Mouse (Mus musculus): Measurements from ENCODE around the gene Paics. TPM values are rescaled to one million over a fixed set of nuclear protein-coding genes. Genes with fewer than 3 reads are reported as not detected.

Paics gene
- polyA plus RNA-seq, 1 experiment from 2014 or later, result 216 TPM

- ATAC-seq (ENCODE audit: low read depth) (no peak), DNase-seq (no peak)
- H3K9ac ChIP-seq, result no peak overlapping the region
- peaks cover 43% of the 10 kb centered on the region for H3K4me1 ChIP-seq (replicated peaks)
- H3K36me3 ChIP-seq, result no peaks in the 10 kb centered on the region
- 53% methylated on average over 3 of the region's 3 CpGs for WGBS (ENCODE audit: insufficient replicate concordance)
- no peak overlapping the region for H3K4me2 ChIP-seq
- H3K27ac ChIP-seq, result no peak overlapping the region
- H3K27me3 ChIP-seq, result 0 out of 2 replicates have a peak, but pooled peaks cover 6% of the 10 kb centered on the region
- H3K9me3 ChIP-seq (replicated peaks), result no peaks in the 10 kb centered on the region
- H3K4me3 ChIP-seq (replicated peaks), result no peak overlapping the region
Observed at GRCm38 (mm10) chr5:77013171-77013570, 62.1 kb downstream of the Paics start.

GRCm38 (mm10) chr5:77015544-77016482 is 64.7 kb downstream of the Paics start, which contains the start of gene Thegl:
Gene Thegl, plus strand, starts transcription at chr5:77016023.
- ATAC-seq (ENCODE audit: low read depth) (peak; percentile 97), DNase-seq (peak; percentile 89)
- H3K27me3 ChIP-seq, result 0 out of 2 replicates have a peak, but pooled peaks cover 6% of the 10 kb centered on the region
- H3K4me1 ChIP-seq (replicated peaks), result peaks cover 36% of the 10 kb centered on the region
- H3K4me2 ChIP-seq, result peak within 1 kb of the TSS; percentile 69
- H3K27ac ChIP-seq, result no peak within 1 kb of the TSS
- WGBS (ENCODE audit: insufficient replicate concordance), result 14% methylated on average over 57 of the region's 57 CpGs
- peak within 1 kb of the TSS; percentile 53 for H3K4me3 ChIP-seq (replicated peaks)
- no peaks in the 10 kb centered on the region for H3K9me3 ChIP-seq (replicated peaks)
- peak within 1 kb of the TSS; percentile 26 for H3K9ac ChIP-seq
- no peaks in the 10 kb centered on the region for H3K36me3 ChIP-seq

Other genes starting within 250 kb of the Paics start
- 6.4 and 10.1 TPM in 2 replicates for gene Aasdh, start 45.8 kb upstream of the Paics start, polyA plus RNA-seq (2015; fragmentation: Nextera tagmentation; extraction: Ambion mirVana)
- gene Ppat, start 271 bp downstream of the Paics start, polyA plus RNA-seq (2015; fragmentation: Nextera tagmentation; extraction: Ambion mirVana), result 38.5 and 45.7 TPM in 2 replicates
- gene Srp72, start 23.4 kb downstream of the Paics start, polyA plus RNA-seq (2015; fragmentation: Nextera tagmentation; extraction: Ambion mirVana), result 54.6 and 55.9 TPM in 2 replicates
- 0.32 TPM in 1 of 2 replicates, not detected in the other for gene Arl9, start 52.7 kb downstream of the Paics start, polyA plus RNA-seq (2015; fragmentation: Nextera tagmentation; extraction: Ambion mirVana)
- gene Thegl, start 64.7 kb downstream of the Paics start, polyA plus RNA-seq (2015; fragmentation: Nextera tagmentation; extraction: Ambion mirVana), result 0.38 and 0.40 TPM in 2 replicates
- 0.14 TPM in 1 of 2 replicates, not detected in the other for gene Hopx, start 163.8 kb downstream of the Paics start, polyA plus RNA-seq (2015; fragmentation: Nextera tagmentation; extraction: Ambion mirVana)

All from liver, embryonic 13.5 days (tissue).